Mouse (Mus musculus) embryonic facial prominence, embryonic 11.5 days (tissue): ENCODE results near the gene Bet1l. TPM values are rescaled to one million over a fixed set of nuclear protein-coding genes. Genes with fewer than 3 reads are reported as not detected.
A peak's percentile ranks its signal among the peaks of the same experiment; 100 is the strongest.

Source experiments
- ATAC-seq: fragments of 200-750 bp; cut with Nextera tagmentation; replicated peaks from 2 replicates; pipeline ENCODE4 v1.8.0; 2017; ENCODE audit warnings: low read depth; ENCODE audit not compliant: insufficient number of reproducible peaks, low FRiP score, low TSS enrichment
- DNase-seq: peaks from one replicate; pipeline ENCODE4 v3.0.0-alpha.2; 2015; ENCODE audit warnings: low spot score
- H3K27ac ChIP-seq: fragments of 300-500 bp; sonication (generic); replicated peaks from 2 replicates; pipeline ENCODE4 v1.5.1; 2014; ENCODE audit warnings: mild to moderate bottlenecking, low read depth, low read length, control low read depth
- H3K27me3 ChIP-seq: fragments of 300-500 bp; sonication (generic); 2 replicates; pipeline ENCODE4 v1.6.1; 2014; ENCODE audit warnings: mild to moderate bottlenecking, low read length, moderate library complexity, mixed read lengths; ENCODE audit not compliant: control insufficient read depth, insufficient read depth
- H3K36me3 ChIP-seq: fragments of 300-500 bp; sonication (generic); replicated peaks from 2 replicates; pipeline ENCODE4 v1.6.1; 2014; ENCODE audit warnings: low read depth, mild to moderate bottlenecking, low read length, moderate library complexity, mixed read lengths; ENCODE audit not compliant: control insufficient read depth, insufficient read depth
- H3K4me1 ChIP-seq: fragments of 300-500 bp; sonication (generic); 2 replicates; pipeline ENCODE4 v1.6.1; 2014; ENCODE audit warnings: low read length, mixed read lengths; ENCODE audit not compliant: control insufficient read depth, insufficient read depth
- H3K4me2 ChIP-seq: fragments of 300-500 bp; sonication (generic); 2 replicates; pipeline ENCODE4 v1.6.1; 2014; ENCODE audit warnings: low read depth, mild to moderate bottlenecking, control low read depth, low read length, moderate library complexity
- H3K4me3 ChIP-seq: fragments of 300-500 bp; sonication (generic); 2 replicates; pipeline ENCODE4 v1.5.1; 2014; ENCODE audit warnings: low read depth, low read length, control low read depth
- H3K9ac ChIP-seq: fragments of 300-500 bp; sonication (generic); replicated peaks from 2 replicates; pipeline ENCODE4 v1.6.1; 2014; ENCODE audit warnings: mild to moderate bottlenecking, control low read depth, low read length
- H3K9me3 ChIP-seq: fragments of 300-500 bp; sonication (generic); replicated peaks from 2 replicates; pipeline ENCODE4 v1.6.1; 2016; ENCODE audit warnings: mild to moderate bottlenecking, low read length, inconsistent platforms, mixed read lengths; ENCODE audit not compliant: control insufficient read depth
- WGBS: fragments of 180-500 bp; shearing (Covaris S2); extraction: QIAGEN DNeasy Blood & Tissue Kit; methylation state at CpG from one replicate; pipeline ENCODE4 v1.1.7; 2014; 5-methylcytosine and 5-hydroxymethylcytosine counted together
- polyA plus RNA-seq: library from polyadenylated mRNA; unstranded; fragments of >200 nt; fragmentation: Nextera tagmentation; extraction: Ambion mirVana; gene quantifications from 2 replicates; pipeline ENCODE4 v1.2.1, GENCODE M21; 2014

Gene Bet1l
- polyA plus RNA-seq, 1 experiment from 2014 or later: 31.8 TPM

- Histone ChIP-seq H3K9ac (no peak overlapping the region), H3K36me3 (no peaks in the 10 kb centered on the region), H3K27ac (no peak overlapping the region), H3K9me3 (no peaks in the 10 kb centered on the region), H3K4me3 (no peak overlapping the region), H3K4me1 (0 out of 2 replicates have a peak, but pooled peaks cover 2% of the 10 kb centered on the region), H3K27me3 (no peaks in the 10 kb centered on the region), H3K4me2 (no peak overlapping the region)
- 86% methylated on average over 7 of the region's 7 CpGs for WGBS
- no peak for DNase-seq
- ATAC-seq: no peak
These were observed 22.0 kb upstream of the Bet1l start for GRCm38 (mm10) chr7:140879355-140879754.

GRCm38 (mm10) chr7:140877364-140877763 lies 20.0 kb upstream of the Bet1l start:
- WGBS: 80% methylated on average over 6 of the region's 6 CpGs

GRCm38 (mm10) chr7:140874224-140874623 lies 16.8 kb upstream of the Bet1l start:
- Histone ChIP-seq H3K27ac (no peak overlapping the region), H3K4me1 (no peaks in the 10 kb centered on the region), H3K9me3 (no peaks in the 10 kb centered on the region), H3K36me3 (no peaks in the 10 kb centered on the region), H3K27me3 (no peaks in the 10 kb centered on the region), H3K4me2 (no peak overlapping the region), H3K4me3 (no peak overlapping the region), H3K9ac (no peak overlapping the region)
- ATAC-seq (no peak), DNase-seq (no peak)
- 90% methylated on average over 4 of the region's 4 CpGs for WGBS

More at GRCm38 (mm10) chr7:140877364-140877763, 20.0 kb upstream of the Bet1l start:
- Histone ChIP-seq H3K4me2 (no peak overlapping the region), H3K4me1 (no peaks in the 10 kb centered on the region), H3K27me3 (no peaks in the 10 kb centered on the region), H3K9ac (no peak overlapping the region), H3K4me3 (no peak overlapping the region), H3K27ac (no peak overlapping the region), H3K9me3 (no peaks in the 10 kb centered on the region), H3K36me3 (no peaks in the 10 kb centered on the region)
- no peak for DNase-seq
- ATAC-seq: no peak

GRCm38 (mm10) chr7:140864761-140865160 lies 7.4 kb upstream of the Bet1l start:
- DNase-seq: no peak
- Histone ChIP-seq H3K36me3 (peaks cover 7% of the 10 kb centered on the region; the same call in 1 of the 2 replicates), H3K4me2 (no peak overlapping the region), H3K27me3 (no peaks in the 10 kb centered on the region), H3K4me1 (no peaks in the 10 kb centered on the region), H3K27ac (no peak overlapping the region), H3K9me3 (no peaks in the 10 kb centered on the region), H3K4me3 (no peak overlapping the region), H3K9ac (no peak overlapping the region)
- no peak for ATAC-seq
- 88% methylated on average over 12 of the region's 12 CpGs for WGBS

- H3K9ac ChIP-seq: no peak overlapping the region
- peaks cover 7% of the 10 kb centered on the region; the same call in 1 of the 2 replicates for H3K36me3 ChIP-seq
- ATAC-seq (no peak), DNase-seq (no peak)
- no peak overlapping the region for H3K27ac ChIP-seq
- no peaks in the 10 kb centered on the region for H3K9me3 ChIP-seq
- WGBS: 92% methylated on average over 5 of the region's 5 CpGs
- no peaks in the 10 kb centered on the region for H3K27me3 ChIP-seq
- H3K4me1 ChIP-seq: peaks cover 2% of the 10 kb centered on the region
- H3K4me3 ChIP-seq: no peak overlapping the region
- no peak overlapping the region for H3K4me2 ChIP-seq
These were observed 3.4 kb upstream of the Bet1l start for GRCm38 (mm10) chr7:140860728-140861127.

GRCm38 (mm10) chr7:140859997-140860396 lies 2.6 kb upstream of the Bet1l start:
- Histone ChIP-seq H3K27me3 (no peaks in the 10 kb centered on the region), H3K9me3 (no peaks in the 10 kb centered on the region), H3K27ac (no peak overlapping the region), H3K36me3 (peaks cover 7% of the 10 kb centered on the region; the same call in 1 of the 2 replicates), H3K4me2 (no peak overlapping the region), H3K4me3 (no peak overlapping the region), H3K4me1 (peaks cover 2% of the 10 kb centered on the region), H3K9ac (no peak overlapping the region)
- ATAC-seq (no peak), DNase-seq (no peak)
- WGBS: 76% methylated on average over 6 of the region's 6 CpGs

GRCm38 (mm10) chr7:140858746-140859145 lies 1.4 kb upstream of the Bet1l start:
- no peak overlapping the region for H3K27ac ChIP-seq
- DNase-seq: no peak

GRCm38 (mm10) chr7:140856785-140857549 lies 410 bp downstream of the Bet1l start, which contains the start of gene Ric8a:
Gene Ric8a, plus strand, starts transcription at chr7:140856957.
- H3K4me1 ChIP-seq: peaks cover 2% of the 10 kb centered on the region
- ATAC-seq: peak; percentile 81
- H3K9ac ChIP-seq: peak within 1 kb of the TSS; percentile 87
- DNase-seq: peak; percentile 81
- H3K9me3 ChIP-seq: no peaks in the 10 kb centered on the region
- 0% methylated on average over 50 of the region's 50 CpGs for WGBS
- H3K27me3 ChIP-seq: no peaks in the 10 kb centered on the region
- H3K4me2 ChIP-seq: peak within 1 kb of the TSS; percentile 98
- peak within 1 kb of the TSS; percentile 66 for H3K27ac ChIP-seq
- H3K36me3 ChIP-seq: peaks cover 15% of the 10 kb centered on the region
- H3K4me3 ChIP-seq: peak within 1 kb of the TSS; percentile 74

More at GRCm38 (mm10) chr7:140858746-140859145, 1.4 kb upstream of the Bet1l start:
- WGBS: 96% methylated on average over 8 of the region's 8 CpGs
- ATAC-seq: no peak
- H3K4me2 ChIP-seq: no peak overlapping the region
- no peak overlapping the region for H3K4me3 ChIP-seq
- peaks cover 2% of the 10 kb centered on the region for H3K4me1 ChIP-seq
- peaks cover 10% of the 10 kb centered on the region for H3K36me3 ChIP-seq
- H3K9me3 ChIP-seq: no peaks in the 10 kb centered on the region
- no peaks in the 10 kb centered on the region for H3K27me3 ChIP-seq
- no peak overlapping the region for H3K9ac ChIP-seq
